Mouse (Mus musculus) mature B cell (primary cell): Measurements from ENCODE around the gene Gm21188.
"Not testable (repeated sequence)": the region's sequence is repeated elsewhere in the genome, so short reads cannot be mapped to it uniquely, and the experiment has no call there.

Source experiments
- in situ Hi-C: fragments of 300-500 bp; cut with MboI; formaldehyde crosslinking; loops from 2 replicates; pipeline ENCODE4 v1.14.3; 2019

Gm21188 gene

DNA sequence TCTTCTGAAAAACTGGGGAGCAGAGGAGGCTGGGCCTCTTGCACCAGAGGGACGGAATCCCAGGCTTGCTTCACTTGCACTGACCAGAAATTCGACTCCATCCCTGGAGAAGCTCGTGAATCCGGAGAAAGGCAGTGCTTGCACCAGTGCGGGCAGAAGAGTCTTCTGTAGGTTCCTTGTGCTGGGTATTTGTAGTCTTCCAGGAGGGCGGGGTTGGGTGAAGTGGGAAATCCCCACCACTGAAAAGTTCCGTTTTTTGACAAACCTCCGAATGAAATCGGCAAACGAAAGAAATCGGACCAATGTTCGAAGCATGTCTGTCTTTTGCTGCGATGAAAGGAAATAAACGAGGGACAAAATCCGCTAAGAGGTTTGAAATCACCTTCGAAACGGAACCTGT, 25.1 kb downstream of the Gm21188 start, which contains the start of gene Gm36079:
Gene Gm36079 (minus strand): TSS at position 101 of the 400 bp plus-strand sequence.
- in situ Hi-C loops = not testable (repeated sequence)

- in situ Hi-C loops = not testable (repeated sequence)
These were observed 25.6 kb downstream of the Gm21188 start for GRCm38 (mm10) chr13:120026373-120026772.

- in situ Hi-C loops = not testable (repeated sequence)
These were observed 26.4 kb downstream of the Gm21188 start for GRCm38 (mm10) chr13:120025576-120025975.

- in situ Hi-C loops = not testable (repeated sequence)
These were observed 27.0 kb downstream of the Gm21188 start for GRCm38 (mm10) chr13:120025004-120025403.

DNA sequence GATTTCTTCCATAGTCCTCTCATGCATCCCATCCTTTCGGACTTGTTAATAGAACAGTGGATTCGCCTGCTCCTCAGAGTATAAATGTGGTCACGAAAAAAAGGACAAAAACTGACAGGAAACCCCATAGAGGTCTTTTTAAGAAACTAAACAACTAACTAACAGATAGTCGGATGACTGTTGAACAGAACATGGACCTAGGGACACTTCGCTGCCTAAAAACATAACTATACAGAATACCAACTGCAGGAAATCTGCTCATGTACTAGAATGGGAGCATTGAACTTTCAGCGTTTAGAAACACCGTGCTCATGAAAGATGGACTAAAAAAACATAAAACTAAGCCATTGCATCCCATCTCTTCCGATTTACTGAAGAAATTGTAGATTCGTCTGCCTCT, 27.4 kb downstream of the Gm21188 start:
- in situ Hi-C loops = not testable (repeated sequence)

- in situ Hi-C loops = not testable (repeated sequence)
These were observed 30.5 kb downstream of the Gm21188 start for GRCm38 (mm10) chr13:120021477-120021876.

DNA sequence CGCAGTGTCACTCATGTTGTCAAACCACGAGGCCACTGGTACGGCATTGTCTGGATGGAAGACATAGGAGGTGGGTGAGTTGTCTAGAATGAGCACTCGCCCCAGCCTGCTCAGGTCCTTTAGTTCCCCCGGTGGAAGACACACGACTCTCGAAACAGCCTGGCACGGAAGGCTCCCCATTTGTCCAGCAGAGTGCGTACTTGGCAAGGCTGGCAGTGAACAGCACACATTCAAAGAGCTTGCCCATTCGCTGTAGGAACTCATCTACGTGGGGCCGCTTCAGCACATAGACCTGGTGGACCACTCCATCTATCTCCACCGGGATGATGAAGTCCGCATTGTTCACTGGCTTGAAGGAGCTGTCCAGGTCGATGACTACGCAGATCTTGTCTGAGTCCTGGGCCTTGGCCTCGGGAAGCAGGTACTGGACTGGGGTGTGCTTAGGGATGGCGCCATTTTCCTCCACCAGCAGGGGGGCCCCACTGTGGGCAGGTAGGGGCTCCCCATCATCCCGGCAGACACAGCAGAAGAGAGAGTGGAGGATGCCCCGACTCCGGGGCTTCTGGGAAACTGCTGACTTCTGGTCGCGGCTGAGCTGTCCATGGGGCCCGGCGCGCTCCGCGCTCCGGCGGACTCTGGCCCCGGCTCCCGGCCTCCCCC, 36.5 kb downstream of the Gm21188 start:
- in situ Hi-C loops = not testable (repeated sequence)

- in situ Hi-C loops = not testable (repeated sequence)
These were observed 38.0 kb downstream of the Gm21188 start for GRCm38 (mm10) chr13:120013962-120014361.

GRCm38 (mm10) chr13:120013544-120013943, 38.5 kb downstream of the Gm21188 start:
- in situ Hi-C loops = not testable (repeated sequence)

- in situ Hi-C loops = not testable (repeated sequence)
These were observed 41.9 kb downstream of the Gm21188 start for GRCm38 (mm10) chr13:120010068-120010467.

GRCm38 (mm10) chr13:119999215-119999614, 52.8 kb downstream of the Gm21188 start:
- in situ Hi-C loops = not testable (repeated sequence)

GRCm38 (mm10) chr13:119998442-119999086, 53.4 kb downstream of the Gm21188 start:
- in situ Hi-C loops = not testable (repeated sequence)

GRCm38 (mm10) chr13:119991917-119992496, 60.0 kb downstream of the Gm21188 start:
- in situ Hi-C loops = not testable (repeated sequence)

DNA sequence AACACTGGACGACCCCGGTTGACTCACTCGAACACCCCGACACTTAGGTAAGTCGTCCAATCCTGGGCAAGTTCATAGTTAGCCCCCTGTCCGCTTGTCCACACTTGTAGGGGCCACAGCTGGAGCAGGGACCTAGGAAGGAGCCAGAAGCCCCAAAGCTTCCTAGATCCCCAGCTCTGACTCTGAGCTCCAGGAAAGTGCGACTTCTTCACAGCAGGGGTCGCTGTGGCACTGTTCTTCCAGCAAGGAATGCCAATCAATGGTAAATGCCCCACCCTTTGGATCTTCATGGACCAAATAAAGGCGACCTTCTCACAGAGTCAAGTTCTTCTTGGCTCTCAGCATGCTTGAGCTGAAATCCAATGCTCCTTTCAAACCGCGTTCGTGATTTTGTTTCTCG, 60.7 kb downstream of the Gm21188 start:
- in situ Hi-C loops = not testable (repeated sequence)
